Mouse (Mus musculus) limb, embryonic 12.5 days (tissue): ENCODE results near the gene Plcb4. TPM values are rescaled to one million over a fixed set of nuclear protein-coding genes. Genes with fewer than 3 reads are reported as not detected.
"Not testable (repeated sequence)": the region's sequence is repeated elsewhere in the genome, so short reads cannot be mapped to it uniquely, and the experiment has no call there.

Experiments used
- ATAC-seq: fragments of 200-750 bp; cut with Nextera tagmentation; 2 replicates; pipeline ENCODE4 v1.8.0; 2017; ENCODE audit warnings: low read depth, moderate TSS enrichment; ENCODE audit not compliant: insufficient number of reproducible peaks, insufficient read depth, low FRiP score, low TSS enrichment
- H3K27ac ChIP-seq: fragments of 300-500 bp; sonication (generic); 2 replicates; pipeline ENCODE4 v1.5.1; 2016; ENCODE audit warnings: mild to moderate bottlenecking, moderate library complexity
- H3K27me3 ChIP-seq: fragments of 300-500 bp; sonication (generic); 2 replicates; pipeline ENCODE4 v1.6.1; 2016; ENCODE audit warnings: mild to moderate bottlenecking, moderate library complexity
- H3K36me3 ChIP-seq: fragments of 300-500 bp; sonication (generic); 2 replicates; pipeline ENCODE4 v1.6.1; 2016; ENCODE audit warnings: mild to moderate bottlenecking, moderate library complexity
- H3K4me1 ChIP-seq: fragments of 300-500 bp; sonication (generic); replicated peaks from 2 replicates; pipeline ENCODE4 v1.6.1; 2016
- H3K4me2 ChIP-seq: fragments of 300-500 bp; sonication (generic); 2 replicates; pipeline ENCODE4 v1.6.1; 2016; ENCODE audit warnings: mild to moderate bottlenecking, moderate library complexity
- H3K4me3 ChIP-seq: fragments of 300-500 bp; sonication (generic); replicated peaks from 2 replicates; pipeline ENCODE4 v1.5.1; 2016; ENCODE audit warnings: mild to moderate bottlenecking
- H3K9ac ChIP-seq: fragments of 300-500 bp; sonication (generic); replicated peaks from 2 replicates; pipeline ENCODE4 v1.6.1; 2016; ENCODE audit warnings: mild to moderate bottlenecking, moderate library complexity
- H3K9me3 ChIP-seq: fragments of 300-500 bp; sonication (generic); 2 replicates; pipeline ENCODE4 v1.6.1; 2016; ENCODE audit warnings: mild to moderate bottlenecking, moderate library complexity
- WGBS: fragments of 180-500 bp; shearing (Covaris S2); methylation state at CpG from one replicate; pipeline ENCODE4 v1.1.7; 2016; 5-methylcytosine and 5-hydroxymethylcytosine counted together
- polyA plus RNA-seq: library from polyadenylated mRNA; unstranded; fragments of >200 nt; fragmentation: Nextera tagmentation; extraction: Ambion mirVana; gene quantifications from 2 replicates; pipeline ENCODE4 v1.2.1, GENCODE M21; 2016

Gene Plcb4
- polyA plus RNA-seq, 1 experiment from 2014 or later, result 19.7 TPM

- no peaks in the 10 kb centered on the region for H3K9me3 ChIP-seq
- H3K4me1 ChIP-seq, result 0 out of 2 replicates have a peak, but pooled peaks cover 1% of the 10 kb centered on the region
- no peak for ATAC-seq
- H3K9ac ChIP-seq, result no peak overlapping the region
- 84% methylated on average over 14 of the region's 14 CpGs for WGBS
- no peak overlapping the region for H3K27ac ChIP-seq
- H3K4me2 ChIP-seq, result no peak overlapping the region
- H3K36me3 ChIP-seq, result no peaks in the 10 kb centered on the region
- H3K4me3 ChIP-seq, result no peak overlapping the region
- no peaks in the 10 kb centered on the region for H3K27me3 ChIP-seq
Measured at GRCm38 (mm10) chr2:135963089-135963488, 304.3 kb downstream of the Plcb4 start.

GRCm38 (mm10) chr2:135966871-135967557 is 308.2 kb downstream of the Plcb4 start:
- ATAC-seq, result no peak
- H3K4me2 ChIP-seq, result no peak overlapping the region
- no peaks in the 10 kb centered on the region for H3K36me3 ChIP-seq
- H3K4me1 ChIP-seq, result 0 out of 2 replicates have a peak, but pooled peaks cover 3% of the 10 kb centered on the region
- H3K9me3 ChIP-seq, result no peaks in the 10 kb centered on the region
- no peak overlapping the region for H3K4me3 ChIP-seq
- H3K9ac ChIP-seq, result no peak overlapping the region
- WGBS, result 62% methylated on average over 16 of the region's 16 CpGs
- H3K27me3 ChIP-seq, result no peaks in the 10 kb centered on the region
- no peak overlapping the region for H3K27ac ChIP-seq

DNA sequence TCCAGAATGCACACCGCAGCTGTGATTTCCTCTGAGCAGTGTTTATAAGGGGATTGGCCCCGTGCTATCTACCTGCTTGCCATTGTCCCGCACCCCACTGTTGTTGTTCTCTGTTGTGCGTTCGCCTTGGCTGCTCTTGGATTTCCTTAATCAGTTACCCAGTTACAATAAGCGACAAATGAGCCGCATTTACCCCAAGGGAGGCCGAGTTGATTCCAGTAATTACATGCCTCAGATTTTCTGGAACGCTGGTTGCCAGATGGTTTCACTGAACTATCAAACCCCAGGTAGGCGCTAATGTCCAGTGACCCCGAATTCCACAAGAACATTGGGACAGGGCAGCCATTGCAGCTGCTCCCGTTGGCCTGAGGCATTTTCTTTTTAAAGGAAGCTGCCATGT is 309.3 kb downstream of the Plcb4 start:
- WGBS, result 47% methylated on average over 12 of the region's 12 CpGs

GRCm38 (mm10) chr2:135970902-135971301 is 312.1 kb downstream of the Plcb4 start:
- H3K9me3 ChIP-seq, result no peaks in the 10 kb centered on the region
- ATAC-seq, result no peak
- no peak overlapping the region for H3K4me3 ChIP-seq
- H3K4me1 ChIP-seq, result 0 out of 2 replicates have a peak, but pooled peaks cover 3% of the 10 kb centered on the region
- H3K9ac ChIP-seq, result no peak overlapping the region
- H3K36me3 ChIP-seq, result 0 out of 2 replicates have a peak, but pooled peaks cover 7% of the 10 kb centered on the region
- H3K27ac ChIP-seq, result no peak overlapping the region
- 94% methylated on average over 4 of the region's 4 CpGs for WGBS
- no peaks in the 10 kb centered on the region for H3K27me3 ChIP-seq
- H3K4me2 ChIP-seq, result no peak overlapping the region

More for the DNA sequence above, 309.3 kb downstream of the Plcb4 start:
- Histone ChIP-seq H3K4me1 (0 out of 2 replicates have a peak, but pooled peaks cover 3% of the 10 kb centered on the region), H3K9me3 (no peaks in the 10 kb centered on the region), H3K4me3 (no peak overlapping the region), H3K27ac (no peak overlapping the region), H3K27me3 (no peaks in the 10 kb centered on the region), H3K4me2 (no peak overlapping the region), H3K9ac (no peak overlapping the region), H3K36me3 (0 out of 2 replicates have a peak, but pooled peaks cover 4% of the 10 kb centered on the region)
- ATAC-seq, result no peak

- no peak overlapping the region for H3K27ac ChIP-seq
- H3K4me1 ChIP-seq, result no peaks in the 10 kb centered on the region
- ATAC-seq, result no peak
- 93% methylated on average over 9 of the region's 9 CpGs for WGBS
- no peaks in the 10 kb centered on the region for H3K27me3 ChIP-seq
- no peak overlapping the region for H3K4me2 ChIP-seq
- peaks cover 7% of the 10 kb centered on the region; the same call in 1 of the 2 replicates for H3K36me3 ChIP-seq
- no peak overlapping the region for H3K4me3 ChIP-seq
- H3K9me3 ChIP-seq, result no peaks in the 10 kb centered on the region
- no peak overlapping the region for H3K9ac ChIP-seq
Measured at GRCm38 (mm10) chr2:135975978-135976377, 317.2 kb downstream of the Plcb4 start.

DNA sequence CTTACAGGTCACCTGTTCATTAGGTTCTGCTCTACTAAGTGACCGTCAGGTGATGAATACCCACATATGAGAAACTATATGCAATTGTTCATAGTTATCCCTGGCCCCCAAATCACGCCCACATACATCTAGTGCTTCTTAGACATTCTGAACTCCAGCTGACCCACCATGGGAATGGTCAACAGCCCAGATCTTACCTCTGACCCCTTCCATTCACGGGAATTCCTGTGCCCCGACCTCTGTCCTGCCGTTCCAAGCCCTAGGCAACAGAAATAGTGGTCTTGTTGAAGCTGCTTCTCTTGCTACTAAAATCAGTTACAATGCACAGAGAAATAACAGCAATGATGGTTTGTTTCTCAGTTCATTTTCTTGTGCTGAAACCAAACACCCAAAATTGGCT is 320.0 kb downstream of the Plcb4 start:
- WGBS, result 82% methylated on average over 5 of the region's 5 CpGs
- ATAC-seq, result no peak
- Histone ChIP-seq H3K27me3 (no peaks in the 10 kb centered on the region), H3K36me3 (no peaks in the 10 kb centered on the region; the same call in 1 of the 2 replicates), H3K4me3 (no peak overlapping the region), H3K27ac (no peak overlapping the region), H3K4me1 (no peaks in the 10 kb centered on the region), H3K9ac (no peak overlapping the region), H3K4me2 (no peak overlapping the region), H3K9me3 (no peaks in the 10 kb centered on the region)

DNA sequence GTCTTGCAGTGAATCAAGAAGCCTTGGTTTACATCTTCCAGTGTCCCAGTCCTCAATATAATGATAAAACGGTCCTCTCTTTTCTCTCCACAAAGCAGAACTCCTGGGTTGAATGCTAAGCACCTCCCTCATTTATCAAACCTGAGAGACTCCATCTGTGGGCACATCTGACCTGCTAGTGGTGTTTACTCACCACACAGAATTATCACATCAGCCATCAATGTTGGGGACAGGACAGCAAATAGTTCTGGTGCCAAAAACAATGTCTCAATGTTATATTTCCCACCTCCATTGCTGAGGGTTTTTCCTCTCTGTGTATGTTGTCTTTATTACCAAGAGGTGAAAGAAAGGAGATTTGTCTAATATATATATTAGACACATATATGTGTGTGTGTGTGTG is 321.6 kb downstream of the Plcb4 start:
- Histone ChIP-seq H3K9ac (no peak overlapping the region), H3K9me3 (no peaks in the 10 kb centered on the region), H3K4me2 (no peak overlapping the region), H3K4me1 (no peaks in the 10 kb centered on the region), H3K27me3 (no peaks in the 10 kb centered on the region), H3K27ac (no peak overlapping the region), H3K4me3 (no peak overlapping the region), H3K36me3 (no peaks in the 10 kb centered on the region; the same call in 1 of the 2 replicates)
- no peak for ATAC-seq
- WGBS, result 89% methylated on average over 1 of the region's 1 CpGs

- Histone ChIP-seq H3K4me3 (no peak overlapping the region), H3K36me3 (0 out of 2 replicates have a peak, but pooled peaks cover 5% of the 10 kb centered on the region), H3K4me2 (no peak overlapping the region), H3K9ac (no peak overlapping the region), H3K9me3 (no peaks in the 10 kb centered on the region), H3K4me1 (no peaks in the 10 kb centered on the region), H3K27ac (no peak overlapping the region), H3K27me3 (no peaks in the 10 kb centered on the region)
- ATAC-seq, result no peak
- 80% methylated on average over 4 of the region's 4 CpGs for WGBS
Measured at GRCm38 (mm10) chr2:135983972-135984371, 325.2 kb downstream of the Plcb4 start.

GRCm38 (mm10) chr2:135985536-135986265 is 326.9 kb downstream of the Plcb4 start:
- Histone ChIP-seq H3K36me3 (0 out of 2 replicates have a peak, but pooled peaks cover 5% of the 10 kb centered on the region), H3K27me3 (no peaks in the 10 kb centered on the region), H3K4me1 (no peaks in the 10 kb centered on the region), H3K9me3 (no peaks in the 10 kb centered on the region), H3K4me2 (no peak overlapping the region), H3K27ac (no peak overlapping the region), H3K4me3 (no peak overlapping the region), H3K9ac (no peak overlapping the region)
- ATAC-seq, result no peak
- 85% methylated on average over 15 of the region's 15 CpGs for WGBS

DNA sequence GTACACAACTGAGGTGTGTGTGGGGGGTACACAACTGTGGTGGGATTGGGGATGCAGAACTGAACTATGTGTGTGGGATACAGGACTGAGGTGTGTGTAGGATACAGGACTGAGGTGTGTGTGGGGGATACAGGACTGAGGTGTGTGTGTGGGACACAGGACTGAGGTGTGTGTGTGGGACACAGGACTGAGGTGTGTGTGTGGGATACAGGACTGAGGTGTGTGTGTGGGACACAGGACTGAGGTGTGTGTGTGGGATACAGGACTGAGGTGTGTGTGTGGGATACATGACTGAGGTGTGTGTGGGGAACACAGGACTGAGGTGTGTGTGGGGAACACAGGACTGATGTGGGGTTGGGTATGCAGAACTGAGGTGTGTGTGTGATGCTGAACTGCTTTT is 329.7 kb downstream of the Plcb4 start:
- not testable (repeated sequence) for H3K27ac ChIP-seq, H3K4me3 ChIP-seq, H3K9ac ChIP-seq, ATAC-seq, H3K4me1 ChIP-seq, H3K27me3 ChIP-seq, H3K9me3 ChIP-seq, H3K4me2 ChIP-seq, H3K36me3 ChIP-seq

- 69% methylated on average over 10 of the region's 10 CpGs for WGBS
- not testable (repeated sequence) for H3K4me1 ChIP-seq, H3K27me3 ChIP-seq, ATAC-seq, H3K9me3 ChIP-seq, H3K27ac ChIP-seq, H3K36me3 ChIP-seq, H3K4me3 ChIP-seq, H3K9ac ChIP-seq, H3K4me2 ChIP-seq
Measured at GRCm38 (mm10) chr2:135990686-135991085, 331.9 kb downstream of the Plcb4 start.
